Comparison of ENCODE assay signal across 13 mouse cellular contexts in genomic region chr3:52797801-52798200, GRCm38 (mm10).
DNase-seq lines count a peak whose midpoint lies in the region; ATAC-seq lines count a peak whose summit lies in the region.
"Had no signal": no experiment of that assay in that cellular context is flagged by ENCODE, and none has a peak within 500 bp of the region (broad histone marks: within the 10 kb centered on the region; RNA-seq: fewer than 3 reads in every experiment).

No protein-coding gene starts in this region.

- H3K4me2 ChIP-seq in heart, embryonic 12.5 days: peak overlapping the region; percentile 37
- H3K4me2 ChIP-seq in liver, embryonic 16.5 days (ENCODE audit: low read depth, low read length): no peak overlapping the region
- no peak overlapping the region for H3K4me2 ChIP-seq in midbrain, embryonic 11.5 days
- H3K4me2 ChIP-seq: forebrain, embryonic 12.5 days; lung, embryonic 14.5 days; neural tube, embryonic 12.5 days had no signal

- H3K27me3 ChIP-seq in heart, embryonic 12.5 days (replicated peaks): no peaks in the 10 kb centered on the region
- no peaks in the 10 kb centered on the region for H3K27me3 ChIP-seq in liver, embryonic 16.5 days (ENCODE audit: control insufficient read depth, insufficient read depth, low read depth, low read length)
- H3K27me3 ChIP-seq in midbrain, embryonic 11.5 days (ENCODE audit: control insufficient read depth, insufficient read depth, low read length): no peaks in the 10 kb centered on the region
- H3K27me3 ChIP-seq: forebrain, embryonic 12.5 days; neural tube, embryonic 12.5 days had no signal

- peak; percentile 8 for DNase-seq in kidney, postnatal 14 days
- no peak for DNase-seq in kidney, adult 9 months
- DNase-seq in CD4-positive helper T cell, adult 2 months (ENCODE audit: low read depth, low spot score): peak; percentile 57
- DNase-seq in cerebellum, postnatal 25 days: no peak
- no peak for DNase-seq in Muller cell, postnatal 12 days (ENCODE audit: inconsistent ontology term)
- no peak for DNase-seq in midbrain, embryonic 11.5 days (ENCODE audit: low spot score, missing footprints)
- DNase-seq: cerebellum, adult 9-11 months; lung, embryonic 14.5 days had no signal

- no peak overlapping the region for H3K4me3 ChIP-seq in heart, embryonic 12.5 days
- H3K4me3 ChIP-seq in liver, embryonic 16.5 days (ENCODE audit: low read depth, low read length): no peak overlapping the region
- H3K4me3 ChIP-seq in midbrain, embryonic 11.5 days (ENCODE audit: low read depth, low read length): no peak overlapping the region
- H3K4me3 ChIP-seq: forebrain, embryonic 12.5 days; layer of hippocampus, adult 2 months; neural tube, embryonic 12.5 days had no signal

- no peak overlapping the region for H3K9ac ChIP-seq in heart, embryonic 12.5 days
- no peak overlapping the region for H3K9ac ChIP-seq in liver, embryonic 16.5 days (ENCODE audit: low read depth, low read length)
- H3K9ac ChIP-seq in midbrain, embryonic 11.5 days (ENCODE audit: low read length): no peak overlapping the region
- H3K9ac ChIP-seq: forebrain, embryonic 12.5 days; lung, embryonic 14.5 days; neural tube, embryonic 12.5 days had no signal

- 18% methylated on average over 6 of the region's 6 CpGs for WGBS in heart, embryonic 12.5 days
- WGBS in liver, embryonic 16.5 days (ENCODE audit: insufficient replicate concordance): 11% methylated on average over 6 of the region's 6 CpGs
- 61% methylated on average over 6 of the region's 6 CpGs for WGBS in midbrain, embryonic 11.5 days

- H3K27ac ChIP-seq in heart, embryonic 12.5 days (ENCODE audit: poor library complexity, severe bottlenecking): peak overlapping the region; percentile 48; the same call in 1 of the 2 replicates
- no peak overlapping the region for H3K27ac ChIP-seq in liver, embryonic 16.5 days (ENCODE audit: low read length)
- H3K27ac ChIP-seq in midbrain, embryonic 11.5 days (ENCODE audit: low read depth, low read length): no peak overlapping the region
- H3K27ac ChIP-seq: forebrain, embryonic 12.5 days; layer of hippocampus, adult 2 months; neural tube, embryonic 12.5 days had no signal

- ATAC-seq in heart, embryonic 12.5 days (ENCODE audit: insufficient number of reproducible peaks, low FRiP score): no peak
- 0 out of 2 replicates have a peak, but pooled peaks have one; percentile 30 for ATAC-seq in liver, embryonic 16.5 days (ENCODE audit: low read depth)
- ATAC-seq in midbrain, embryonic 11.5 days (ENCODE audit: low FRiP score): no peak

- peaks cover 6% of the 10 kb centered on the region for H3K4me1 ChIP-seq in heart, embryonic 12.5 days (replicated peaks)
- H3K4me1 ChIP-seq in liver, embryonic 16.5 days (ENCODE audit: control insufficient read depth, low read depth, low read length): no peaks in the 10 kb centered on the region
- no peaks in the 10 kb centered on the region for H3K4me1 ChIP-seq in midbrain, embryonic 11.5 days (ENCODE audit: control insufficient read depth, insufficient read depth, low read length)
- H3K4me1 ChIP-seq: forebrain, embryonic 12.5 days; neural tube, embryonic 12.5 days had no signal

- peaks cover 7% of the 10 kb centered on the region; the same call in 1 of the 2 replicates for H3K9me3 ChIP-seq in heart, embryonic 12.5 days (replicated peaks)
- H3K9me3 ChIP-seq in liver, embryonic 16.5 days (replicated peaks; ENCODE audit: control insufficient read depth, low read length): no peaks in the 10 kb centered on the region
- H3K9me3 ChIP-seq in midbrain, embryonic 11.5 days (ENCODE audit: control insufficient read depth, low read length): no peaks in the 10 kb centered on the region
- H3K9me3 ChIP-seq: forebrain, embryonic 12.5 days; neural tube, embryonic 12.5 days had no signal

- no peaks in the 10 kb centered on the region for H3K36me3 ChIP-seq in heart, embryonic 12.5 days
- no peaks in the 10 kb centered on the region for H3K36me3 ChIP-seq in liver, embryonic 16.5 days (ENCODE audit: control insufficient read depth, insufficient read depth)
- no peaks in the 10 kb centered on the region for H3K36me3 ChIP-seq in midbrain, embryonic 11.5 days (ENCODE audit: control insufficient read depth, insufficient read depth, low read length)
- H3K36me3 ChIP-seq: forebrain, embryonic 12.5 days; neural tube, embryonic 12.5 days had no signal

Comparison
In these comparisons a context has a peak if more than half of its experiments do, and no peak if none do; other contexts are left out.
1. DNase-seq: peak in kidney, postnatal 14 days (single experiment) and CD4-positive helper T cell, adult 2 months (single experiment); none in kidney, adult 9 months (single experiment), cerebellum, postnatal 25 days (0 of 2), Muller cell, postnatal 12 days (single experiment) and midbrain, embryonic 11.5 days (single experiment).